Comparison of ENCODE assay signal across 9 mouse cellular contexts in the genomic region with DNA sequence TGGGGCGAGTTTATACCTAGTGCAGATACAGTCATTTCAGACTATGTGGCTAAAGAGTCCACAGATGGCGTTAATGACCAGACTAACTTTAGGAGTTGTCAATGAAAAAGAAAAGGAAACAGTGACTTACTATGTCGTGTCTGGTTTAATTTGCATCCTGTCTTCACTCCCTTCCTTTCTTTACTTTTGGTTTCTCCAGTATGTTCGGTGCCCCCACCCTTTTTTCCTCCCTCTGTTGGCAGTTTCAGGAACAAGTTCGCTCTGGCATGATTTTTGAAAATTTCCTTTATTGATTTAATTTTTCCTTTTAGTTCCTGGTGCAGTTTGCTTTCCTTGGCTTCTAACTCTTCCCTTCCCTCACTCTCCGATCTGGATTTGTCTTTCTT. TPM values are rescaled to one million over a fixed set of nuclear protein-coding genes. Genes with fewer than 3 reads are reported as not detected.
A peak's percentile ranks its signal among the peaks of the same experiment; 100 is the strongest.
DNase-seq lines count a peak whose midpoint lies in the region; ATAC-seq lines count a peak whose summit lies in the region.
"Had no signal": no experiment of that assay in that cellular context is flagged by ENCODE, and none has a peak within 500 bp of the region (broad histone marks: within the 10 kb centered on the region; RNA-seq: fewer than 3 reads in every experiment).

No protein-coding gene starts in this region.

- no peak for ATAC-seq in heart, embryonic 13.5 days (ENCODE audit: extremely low read depth, insufficient number of reproducible peaks, low FRiP score, low TSS enrichment)
- ATAC-seq in hematopoietic stem cell, adult 5-6 weeks (replicated peaks in 1 of 2; ENCODE audit: insufficient read depth in 1 of 2, low FRiP score in 2 of 2, low TSS enrichment in 1 of 2, low read depth in 1 of 2, poor library complexity in 2 of 2, severe bottlenecking in 2 of 2): 0 out of 4 replicates have a peak, but pooled peaks have one; percentile 25 to 39

- 13% methylated on average over 6 of the region's 6 CpGs for WGBS in heart, embryonic 13.5 days

- DNase-seq in heart, adult 8-10 months (ENCODE audit: low spot score): no peak
- DNase-seq in R1 (ENCODE audit: low read depth, low spot score): peak; percentile 2
- DNase-seq in lung, postnatal 10 days: peak; percentile 18
- no peak for DNase-seq in spleen, postnatal 36 days (ENCODE audit: low spot score in 2 of 2)
- no peak for DNase-seq in adrenal gland, adult 2 months
- DNase-seq in left cerebral cortex, postnatal 4 days: no peak

- H3K27ac ChIP-seq in heart, embryonic 13.5 days (replicated peaks): no peak overlapping the region

- peak overlapping the region; percentile 94 for H3K4me2 ChIP-seq in heart, embryonic 13.5 days

- peaks cover 4% of the 10 kb centered on the region; the same call in 1 of the 2 replicates for H3K4me1 ChIP-seq in heart, embryonic 13.5 days

- no peaks in the 10 kb centered on the region for H3K36me3 ChIP-seq in heart, embryonic 13.5 days

- peaks cover 3% of the 10 kb centered on the region; the same call in 1 of the 2 replicates for H3K27me3 ChIP-seq in heart, embryonic 13.5 days (replicated peaks)

- peak overlapping the region; percentile 69 for H3K4me3 ChIP-seq in heart, embryonic 13.5 days

- H3K9me3 ChIP-seq in heart, embryonic 13.5 days: no peaks in the 10 kb centered on the region

- intact Hi-C loops in left cerebral cortex, postnatal 4 days (cut with DNase I): loop anchor here (5.0 kb wide), 2 partner anchors 629 to 886 kb away; no protein-coding TSS in a partner anchor

- H3K9ac ChIP-seq in heart, embryonic 13.5 days: peak overlapping the region; percentile 82

RNA-seq across cellular contexts. Expression of gene Fam19a1, which starts 3.2 kb away (rescaled TPM):
- polyA plus RNA-seq in heart, embryonic 13.5 days (2015; fragmentation: Nextera tagmentation; extraction: Ambion mirVana): 0.61 and 0.64 TPM in 2 replicates
- total RNA-seq in heart, adult 8-10 months (2022): not detected
- total RNA-seq in hematopoietic stem cell, adult 5-6 weeks (2017): not detected in 2 replicates
- total RNA-seq in adrenal gland, adult 2 months (2021): 1 to 10 TPM; 1.5 to 2.9 TPM
- polyA plus RNA-seq in adrenal gland, adult 2 months (2012; rRNA removed): 0.13 and 0.20 TPM in 2 replicates
- 10 to 100 TPM; 51.0 to 55.1 TPM for total RNA-seq in left cerebral cortex, postnatal 4 days (2021)
- total RNA-seq: ES-E14 had no signal

RNA-seq across cellular contexts. Expression of gene 1700123L14Rik, which starts 49.9 kb away (rescaled TPM):
- polyA plus RNA-seq in heart, embryonic 13.5 days (2015; fragmentation: Nextera tagmentation; extraction: Ambion mirVana): not detected in 2 replicates
- not detected for total RNA-seq in heart, adult 8-10 months (2022)
- not detected in 2 replicates for total RNA-seq in hematopoietic stem cell, adult 5-6 weeks (2017)
- total RNA-seq in adrenal gland, adult 2 months (2021): not detected
- not detected in 2 replicates for polyA plus RNA-seq in adrenal gland, adult 2 months (2012; rRNA removed)
- not detected for total RNA-seq in left cerebral cortex, postnatal 4 days (2021)
- total RNA-seq: ES-E14 had no signal

Comparison
In these comparisons a context has a peak if more than half of its experiments do, and no peak if none do; other contexts are left out.
1. DNase-seq: peak in R1 (single experiment) and lung, postnatal 10 days (single experiment); none in heart, adult 8-10 months (single experiment), spleen, postnatal 36 days (0 of 2), adrenal gland, adult 2 months (single experiment) and left cerebral cortex, postnatal 4 days (single experiment).
2. RNA of gene Fam19a1, which starts 3.2 kb away (total RNA-seq): 51.0 to 55.1 TPM in left cerebral cortex, postnatal 4 days; 1.5 to 2.9 TPM in adrenal gland, adult 2 months, not detected in heart, adult 8-10 months and not detected in hematopoietic stem cell, adult 5-6 weeks; every median in the first group is over 10 times any median in the second.